Mouse (Mus musculus): Measurements from ENCODE around the gene Pyroxd2.

DNA sequence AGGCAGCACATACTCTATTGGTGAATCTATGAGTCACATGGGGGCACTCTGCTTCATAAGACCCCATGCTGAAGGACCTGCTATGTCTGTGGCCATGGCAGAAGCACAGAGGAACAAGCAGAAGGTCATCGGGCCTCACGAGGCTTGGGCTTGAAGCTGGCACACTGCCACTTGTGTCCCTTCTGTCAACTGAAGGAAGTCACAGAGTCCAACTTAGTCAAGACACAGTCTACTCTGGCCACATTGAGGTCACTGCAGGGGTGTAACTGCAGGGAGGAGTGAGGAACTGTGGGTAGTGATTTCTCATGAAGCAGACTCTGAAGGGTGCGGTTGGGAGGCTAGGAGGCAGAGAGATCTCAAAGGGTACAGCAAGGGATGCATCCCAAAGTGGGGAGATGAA is 75.1 kb downstream of the Pyroxd2 start:
- TF ChIP-seq CEBPB (IDR thresholded peaks at IDR 0.05; ENCODE audit: low read depth) (no peak), CTCF (IDR thresholded peaks at IDR 0.05; ENCODE audit: control insufficient read depth, insufficient read depth, insufficient read length) (no peak), MAX (IDR thresholded peaks at IDR 0.05) (no peak)
